Mouse (Mus musculus) heart, postnatal 4 days (tissue): ENCODE measurements around the gene Prg2. TPM values are rescaled to one million over a fixed set of nuclear protein-coding genes. Genes with fewer than 3 reads are reported as not detected.
A peak's percentile ranks its signal among the peaks of the same experiment; 100 is the strongest.

ENCODE experiments used
- DNase-seq: peaks from one replicate; pipeline ENCODE4 v3.0.0; 2021
- total RNA-seq, 2 experiments: library from RNA; stranded (reverse); gene quantifications; 2 replicates each; pipeline ENCODE4 v1.2.3; 2021

Prg2 gene
- total RNA-seq = not detected

DNA sequence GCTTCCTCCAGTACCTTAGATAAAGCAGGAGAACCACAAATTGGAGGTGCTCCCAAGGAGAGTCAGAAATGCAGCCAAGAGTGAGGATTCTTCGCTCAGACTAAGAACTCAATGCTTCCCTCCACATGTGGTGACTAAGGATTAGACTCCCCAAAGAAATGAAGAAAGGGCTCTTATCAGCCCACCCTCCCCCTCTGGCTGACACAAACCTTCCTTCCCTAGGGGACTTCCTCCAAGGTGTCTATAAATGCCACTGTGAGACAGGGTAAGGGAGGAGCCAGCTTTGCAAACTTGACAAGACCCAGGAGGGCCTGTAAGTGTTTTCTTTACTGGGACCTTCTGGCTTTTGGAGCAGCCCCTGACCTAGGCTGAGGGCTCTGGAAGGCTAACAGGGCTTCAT lies at the start of gene Prg2:
Prg2 (plus strand) TSS at position 274 of the 400 bp plus-strand sequence.
- no peak for DNase-seq

- no peak for DNase-seq
These were observed 46.1 kb upstream of the Prg2 start for GRCm38 (mm10) chr2:84933992-84934648.

DNA sequence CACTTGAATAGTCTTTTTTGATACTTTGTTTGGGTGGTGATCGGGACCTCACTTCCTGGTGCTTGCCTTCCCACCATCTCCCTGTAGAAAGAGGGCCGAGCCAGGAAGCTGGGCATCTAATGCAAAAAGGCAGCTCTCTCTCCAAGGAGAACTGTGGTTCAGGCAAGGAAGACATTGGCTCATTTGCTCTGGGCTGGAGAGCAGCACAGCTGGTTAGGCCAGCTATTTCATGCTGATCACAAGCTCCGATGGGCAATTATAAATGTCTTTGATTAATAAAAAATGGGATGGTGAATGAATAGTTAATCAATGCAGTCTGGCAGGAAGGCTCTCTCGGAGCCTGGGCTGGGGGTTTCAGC lies 45.6 kb upstream of the Prg2 start:
- no peak for DNase-seq

DNA sequence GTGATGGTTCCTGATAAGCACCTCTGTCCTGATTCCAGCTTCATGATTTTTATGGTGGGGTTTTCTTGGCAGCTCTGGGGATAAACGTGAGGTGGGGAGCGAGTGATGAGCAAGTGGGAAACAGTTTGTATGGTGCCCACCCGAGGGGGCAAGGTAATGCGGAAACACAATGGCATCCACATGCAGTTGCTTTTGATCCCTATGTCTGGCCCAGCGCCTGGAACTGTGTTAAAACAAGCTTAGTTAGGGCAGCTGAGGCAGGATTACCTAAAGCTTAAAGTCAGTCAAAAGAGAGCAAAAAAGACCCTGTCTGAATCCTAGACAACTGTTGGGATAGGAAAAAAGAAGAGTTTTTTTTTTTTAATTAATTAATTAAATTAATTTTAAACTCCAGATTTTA lies 45.2 kb upstream of the Prg2 start:
- DNase-seq = no peak

DNA sequence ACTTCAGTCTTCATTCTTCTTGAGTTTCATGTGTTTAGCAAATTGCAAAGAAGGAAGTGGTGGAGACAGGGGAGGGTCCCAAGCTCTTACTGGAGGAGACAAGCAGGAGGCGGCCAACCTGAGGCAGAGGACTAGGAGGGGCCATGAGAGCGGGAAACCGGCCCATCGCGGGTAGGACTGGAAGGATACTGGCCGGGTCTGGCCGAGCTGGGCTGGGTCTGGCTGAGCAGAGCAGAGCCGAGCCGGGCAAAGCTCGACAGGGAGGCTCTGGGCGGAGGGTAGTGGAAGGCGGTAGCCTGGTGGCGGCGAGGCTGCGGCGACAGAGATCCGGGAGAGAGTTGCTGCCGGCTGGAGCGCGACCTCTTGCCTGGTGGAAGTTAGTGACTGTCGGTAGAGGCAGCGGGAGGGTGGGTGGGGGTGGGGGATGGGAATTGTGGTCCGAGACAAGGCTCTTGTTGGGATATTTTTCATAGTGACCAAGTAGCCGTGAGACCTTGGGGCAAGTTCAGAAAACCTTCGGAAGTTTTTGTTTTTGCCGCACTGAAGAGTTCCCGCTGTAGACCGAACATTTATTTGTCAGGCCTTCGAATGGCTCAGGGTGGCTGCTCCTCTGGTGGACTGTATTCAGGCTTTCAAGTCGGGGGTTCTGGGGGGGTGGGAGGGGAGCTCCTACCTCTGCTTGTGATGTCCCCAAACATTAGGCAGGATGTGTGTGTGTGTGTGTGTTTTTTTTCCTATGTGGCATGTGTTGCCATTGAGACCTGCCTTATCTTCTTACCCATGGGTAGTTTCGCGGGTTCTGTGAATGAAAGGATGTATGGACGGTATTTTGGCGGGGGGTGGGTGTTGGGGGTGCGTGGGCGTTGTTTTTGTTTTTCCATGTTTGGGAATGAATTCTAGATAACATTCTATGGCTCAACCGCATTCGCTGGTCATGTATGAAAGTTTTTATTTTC lies 43.5 kb upstream of the Prg2 start, which contains the start of gene Slc43a3:
Slc43a3 (plus strand) TSS at position 106 of the 956 bp plus-strand sequence.
- DNase-seq = peak; percentile 88

- no peak for DNase-seq
These were observed 42.6 kb upstream of the Prg2 start for GRCm38 (mm10) chr2:84937491-84938150.

- DNase-seq = peak; percentile 32
These were observed 41.9 kb upstream of the Prg2 start for GRCm38 (mm10) chr2:84938249-84938946.

DNA sequence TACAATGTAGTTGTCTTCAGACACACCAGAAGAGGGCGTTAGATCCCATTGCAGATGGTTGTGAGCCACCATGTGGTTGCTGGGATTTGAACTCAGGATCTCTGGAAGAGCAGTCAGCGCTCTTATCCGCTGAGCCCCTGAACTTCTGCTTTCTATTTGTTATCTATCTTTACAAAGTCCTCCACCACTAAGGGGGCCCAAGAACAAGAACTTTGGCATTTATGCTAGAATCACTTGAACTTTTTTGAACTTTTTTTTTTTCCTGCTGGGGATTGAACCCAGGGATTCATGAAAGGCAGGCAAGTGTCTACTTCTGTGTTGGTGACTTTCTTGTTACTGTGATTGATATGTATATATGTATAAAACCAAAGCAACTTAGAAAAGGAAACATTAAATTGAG lies 41.0 kb upstream of the Prg2 start:
- DNase-seq = no peak

DNA sequence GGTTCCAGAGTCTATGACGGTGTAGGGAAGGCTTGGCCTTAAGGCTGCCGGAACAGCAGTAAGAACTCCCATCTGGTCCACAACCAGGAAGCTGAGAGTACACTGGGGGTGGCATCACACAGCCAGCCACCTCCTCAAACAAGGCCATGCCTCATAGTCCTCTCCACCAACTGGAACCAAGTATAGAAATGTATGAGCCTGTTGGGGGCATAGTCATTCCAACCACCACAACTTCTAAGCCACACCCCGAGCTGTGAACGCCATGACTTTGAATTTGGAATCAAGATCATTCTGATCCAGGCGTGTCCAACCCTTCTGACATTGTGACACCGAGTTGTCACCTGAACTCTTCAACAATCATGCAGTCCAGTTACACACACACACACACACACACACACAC lies 40.5 kb upstream of the Prg2 start:
- DNase-seq = no peak

- DNase-seq = no peak
These were observed 38.9 kb upstream of the Prg2 start for GRCm38 (mm10) chr2:84941332-84941731.

GRCm38 (mm10) chr2:84941795-84942194 lies 38.5 kb upstream of the Prg2 start:
- DNase-seq = no peak

GRCm38 (mm10) chr2:84947154-84947771 lies 33.0 kb upstream of the Prg2 start:
- DNase-seq = no peak

GRCm38 (mm10) chr2:84948252-84948651 lies 32.0 kb upstream of the Prg2 start:
- peak; percentile 3 for DNase-seq

GRCm38 (mm10) chr2:84948721-84949120 lies 31.5 kb upstream of the Prg2 start:
- no peak for DNase-seq

GRCm38 (mm10) chr2:84951027-84951426 lies 29.2 kb upstream of the Prg2 start:
- no peak for DNase-seq

GRCm38 (mm10) chr2:84952251-84952650 lies 28.0 kb upstream of the Prg2 start:
- no peak for DNase-seq

DNA sequence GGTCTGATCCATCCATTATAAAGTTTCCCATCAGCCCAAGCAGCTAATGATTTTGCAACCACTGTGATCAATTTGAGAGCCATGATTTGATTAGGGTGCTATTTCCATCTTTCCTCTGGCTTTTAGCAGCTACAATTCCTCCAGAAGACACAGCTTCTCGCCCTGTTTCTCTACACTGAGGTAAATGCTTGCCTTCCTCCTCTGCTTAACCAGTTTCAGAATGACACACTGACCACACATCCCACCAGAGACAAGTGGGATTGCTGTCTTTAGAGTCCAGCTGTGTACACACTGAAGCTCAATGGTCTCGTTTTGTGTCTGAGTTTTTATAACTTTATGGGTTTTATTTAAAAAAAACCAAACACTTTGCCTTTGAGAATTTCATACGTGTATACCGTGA lies 27.6 kb upstream of the Prg2 start:
- no peak for DNase-seq

GRCm38 (mm10) chr2:84955435-84955834 lies 24.8 kb upstream of the Prg2 start:
- DNase-seq = no peak

DNA sequence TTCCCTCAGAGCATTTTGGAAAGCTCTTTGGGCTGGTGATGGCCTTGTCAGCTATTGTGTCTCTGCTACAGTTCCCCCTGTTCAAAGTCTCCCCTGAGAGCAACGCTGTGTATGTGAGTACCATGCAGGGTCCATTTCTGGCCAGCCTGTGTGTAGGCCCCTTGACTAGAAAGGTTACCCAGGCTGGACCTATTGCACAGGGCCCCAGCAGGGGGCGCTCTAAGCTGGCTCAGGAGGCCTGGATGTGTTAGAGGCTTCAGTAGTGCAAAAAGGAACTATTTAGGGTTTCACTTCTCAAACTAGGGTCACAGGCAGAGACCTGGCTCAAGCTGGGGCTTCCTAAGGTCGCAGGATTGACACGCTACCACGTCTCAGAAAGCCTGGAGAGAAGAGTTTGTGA lies 24.0 kb upstream of the Prg2 start:
- peak; percentile 66 for DNase-seq

DNA sequence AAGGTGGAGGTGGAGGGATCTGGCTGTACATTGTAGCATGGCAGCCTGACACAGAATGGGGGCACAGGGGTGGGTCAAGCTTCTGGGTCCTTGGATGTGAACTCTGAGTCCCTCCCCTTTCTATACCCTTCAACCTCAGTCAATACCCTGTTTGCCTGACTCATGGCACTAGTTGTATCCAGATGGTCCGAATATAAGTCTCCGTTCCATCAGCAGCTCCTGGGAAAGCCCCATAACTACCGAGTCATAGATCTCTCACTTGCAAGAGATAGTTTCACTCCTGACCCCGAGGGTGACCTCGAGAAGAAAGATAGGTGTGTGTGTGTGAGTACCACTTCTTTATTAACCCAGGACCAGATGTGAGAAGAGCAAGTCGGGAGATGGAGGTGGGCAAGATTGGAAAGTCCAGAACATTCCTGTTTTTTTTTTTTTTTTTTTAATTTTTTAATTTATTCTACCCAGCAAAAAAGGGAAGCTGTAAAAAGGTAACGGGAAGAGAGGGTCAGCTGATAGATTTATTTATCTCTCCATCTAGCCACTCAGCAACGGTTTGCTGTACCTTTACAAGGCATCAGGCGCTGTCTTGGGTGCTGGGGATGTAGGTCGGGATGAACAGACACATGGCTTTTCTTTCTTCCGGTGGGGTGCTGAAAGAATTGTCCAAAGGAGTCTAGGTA lies 21.5 kb upstream of the Prg2 start:
- no peak for DNase-seq

GRCm38 (mm10) chr2:84961300-84961699 lies 19.0 kb upstream of the Prg2 start:
- peak; percentile 74 for DNase-seq

DNA sequence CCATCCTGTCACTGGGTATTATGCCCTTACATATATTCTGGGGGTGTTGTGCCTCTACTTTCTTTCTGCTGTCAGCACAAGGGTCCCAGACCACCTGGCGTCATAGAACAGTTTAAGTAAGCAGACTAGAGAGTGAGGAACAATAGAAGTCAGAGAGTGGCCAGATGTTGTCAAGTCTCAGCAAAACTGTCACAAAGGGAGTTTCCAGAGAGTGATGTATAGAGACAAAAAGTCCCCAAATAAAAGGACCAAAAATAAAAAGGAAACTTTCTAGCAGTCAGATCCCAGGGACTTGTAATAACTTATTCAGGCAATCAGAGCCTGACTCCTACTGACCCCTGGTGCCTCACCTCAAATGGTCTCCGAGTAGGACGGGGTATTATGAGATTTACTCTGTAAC lies 18.4 kb upstream of the Prg2 start:
- no peak for DNase-seq
